ENCODE assay signal across 22 mouse cellular contexts in genomic region chr9:41961274-41961673, GRCm38 (mm10).
DNase-seq lines count a peak whose midpoint lies in the region; ATAC-seq lines count a peak whose summit lies in the region.
"Had no signal": no experiment of that assay in that cellular context is flagged by ENCODE, and none has a peak within 500 bp of the region (broad histone marks: within the 10 kb centered on the region; RNA-seq: fewer than 3 reads in every experiment).

No protein-coding gene starts in this region.

- H3K4me2 ChIP-seq in forebrain, embryonic 12.5 days = no peak overlapping the region
- no peak overlapping the region for H3K4me2 ChIP-seq in forebrain, embryonic 15.5 days (replicated peaks)
- H3K4me2 ChIP-seq in forebrain, embryonic 16.5 days (ENCODE audit: low read length) = no peak overlapping the region
- no peak overlapping the region for H3K4me2 ChIP-seq in forebrain, embryonic 11.5 days (ENCODE audit: low read depth, low read length, severe bottlenecking)
- no peak overlapping the region for H3K4me2 ChIP-seq in embryonic facial prominence, embryonic 15.5 days (replicated peaks)
- H3K4me2 ChIP-seq: heart, embryonic 11.5 days; hindbrain, embryonic 12.5 days; hindbrain, embryonic 15.5 days had no signal

- no peak for DNase-seq in forebrain, embryonic 11.5 days (ENCODE audit: low spot score)
- DNase-seq in gastrocnemius, postnatal 4 days (ENCODE audit: low spot score in 2 of 2) = no peak
- DNase-seq: adrenal gland, adult 2 months; adrenal gland, postnatal 14 days; B cell, adult 2 months; cerebellum, adult 11-12 months; cerebellum, adult 8-10 months; cerebellum, postnatal 10 days; cerebellum, postnatal 36 days; embryo, embryonic 11 days; gastrocnemius, postnatal 10 days; gastrocnemius, postnatal 36 days; heart, adult 11 months; kidney, adult 2 months had no signal

- H3K9me3 ChIP-seq in forebrain, embryonic 12.5 days = no peaks in the 10 kb centered on the region
- H3K9me3 ChIP-seq in forebrain, embryonic 15.5 days = no peaks in the 10 kb centered on the region
- no peaks in the 10 kb centered on the region for H3K9me3 ChIP-seq in forebrain, embryonic 16.5 days (ENCODE audit: control insufficient read depth, low read length)
- no peaks in the 10 kb centered on the region for H3K9me3 ChIP-seq in forebrain, embryonic 11.5 days (ENCODE audit: control insufficient read depth, low read length)
- no peaks in the 10 kb centered on the region for H3K9me3 ChIP-seq in embryonic facial prominence, embryonic 15.5 days (replicated peaks)
- H3K9me3 ChIP-seq: hindbrain, embryonic 12.5 days; hindbrain, embryonic 15.5 days had no signal

- no peak overlapping the region for H3K4me3 ChIP-seq in forebrain, embryonic 12.5 days (replicated peaks)
- no peak overlapping the region for H3K4me3 ChIP-seq in forebrain, embryonic 15.5 days
- H3K4me3 ChIP-seq in forebrain, embryonic 16.5 days (replicated peaks; ENCODE audit: low read length) = no peak overlapping the region
- no peak overlapping the region for H3K4me3 ChIP-seq in forebrain, embryonic 11.5 days (ENCODE audit: low read depth, low read length)
- no peak overlapping the region for H3K4me3 ChIP-seq in embryonic facial prominence, embryonic 15.5 days (replicated peaks)
- H3K4me3 ChIP-seq: hindbrain, embryonic 12.5 days; hindbrain, embryonic 15.5 days had no signal

- 53% methylated on average over 10 of the region's 10 CpGs for WGBS in forebrain, embryonic 12.5 days
- WGBS in forebrain, embryonic 15.5 days = 29% methylated on average over 10 of the region's 10 CpGs
- 31% methylated on average over 10 of the region's 10 CpGs for WGBS in forebrain, embryonic 16.5 days
- WGBS in forebrain, embryonic 11.5 days = 64% methylated on average over 10 of the region's 10 CpGs
- WGBS in embryonic facial prominence, embryonic 15.5 days = 45% methylated on average over 10 of the region's 10 CpGs

- no peaks in the 10 kb centered on the region for H3K36me3 ChIP-seq in forebrain, embryonic 12.5 days (replicated peaks)
- H3K36me3 ChIP-seq in forebrain, embryonic 15.5 days = no peaks in the 10 kb centered on the region
- no peaks in the 10 kb centered on the region for H3K36me3 ChIP-seq in forebrain, embryonic 16.5 days (ENCODE audit: control insufficient read depth, insufficient read depth)
- no peaks in the 10 kb centered on the region for H3K36me3 ChIP-seq in forebrain, embryonic 11.5 days (ENCODE audit: control insufficient read depth, insufficient read depth, low read length)
- no peaks in the 10 kb centered on the region for H3K36me3 ChIP-seq in embryonic facial prominence, embryonic 15.5 days
- H3K36me3 ChIP-seq: hindbrain, embryonic 15.5 days had no signal

- no peaks in the 10 kb centered on the region for H3K4me1 ChIP-seq in forebrain, embryonic 12.5 days
- H3K4me1 ChIP-seq in forebrain, embryonic 15.5 days = peaks cover 9% of the 10 kb centered on the region
- peaks cover 7% of the 10 kb centered on the region; the same call in 1 of the 2 replicates for H3K4me1 ChIP-seq in forebrain, embryonic 16.5 days (replicated peaks; ENCODE audit: control insufficient read depth, insufficient read depth, low read length)
- no peaks in the 10 kb centered on the region for H3K4me1 ChIP-seq in forebrain, embryonic 11.5 days (replicated peaks; ENCODE audit: control insufficient read depth, insufficient read depth, low read length)
- H3K4me1 ChIP-seq in embryonic facial prominence, embryonic 15.5 days = no peaks in the 10 kb centered on the region
- H3K4me1 ChIP-seq: hindbrain, embryonic 12.5 days; hindbrain, embryonic 15.5 days had no signal

- H3K27me3 ChIP-seq in forebrain, embryonic 12.5 days = peaks cover 22% of the 10 kb centered on the region; the same call in 1 of the 2 replicates
- no peaks in the 10 kb centered on the region for H3K27me3 ChIP-seq in forebrain, embryonic 15.5 days
- no peaks in the 10 kb centered on the region; the same call in 1 of the 2 replicates for H3K27me3 ChIP-seq in forebrain, embryonic 16.5 days (replicated peaks; ENCODE audit: control insufficient read depth, insufficient read depth, low read length)
- H3K27me3 ChIP-seq in forebrain, embryonic 11.5 days (ENCODE audit: control insufficient read depth, insufficient read depth, low read length) = no peaks in the 10 kb centered on the region
- H3K27me3 ChIP-seq in embryonic facial prominence, embryonic 15.5 days = no peaks in the 10 kb centered on the region
- H3K27me3 ChIP-seq: hindbrain, embryonic 12.5 days; hindbrain, embryonic 15.5 days had no signal

- H3K27ac ChIP-seq in forebrain, embryonic 12.5 days = peak overlapping the region; percentile 50; the same call in 1 of the 2 replicates
- no peak overlapping the region for H3K27ac ChIP-seq in forebrain, embryonic 15.5 days (replicated peaks)
- no peak overlapping the region; the same call in 1 of the 2 replicates for H3K27ac ChIP-seq in forebrain, embryonic 16.5 days (ENCODE audit: low read length)
- no peak overlapping the region for H3K27ac ChIP-seq in forebrain, embryonic 11.5 days (ENCODE audit: low read depth, low read length)
- 0 out of 2 replicates have a peak overlapping the region, but pooled peaks have one; percentile 18 for H3K27ac ChIP-seq in embryonic facial prominence, embryonic 15.5 days (replicated peaks)
- H3K27ac ChIP-seq: hindbrain, embryonic 12.5 days; hindbrain, embryonic 15.5 days had no signal

- no peak for ATAC-seq in forebrain, embryonic 12.5 days (ENCODE audit: low FRiP score)
- no peak; the same call in 1 of the 2 replicates for ATAC-seq in forebrain, embryonic 15.5 days (replicated peaks)
- ATAC-seq in forebrain, embryonic 16.5 days = peak; percentile 57
- no peak for ATAC-seq in forebrain, embryonic 11.5 days (replicated peaks; ENCODE audit: low FRiP score)
- ATAC-seq in embryonic facial prominence, embryonic 15.5 days (ENCODE audit: insufficient number of reproducible peaks, low FRiP score, low TSS enrichment, low read depth) = no peak
- ATAC-seq: intestine, postnatal 0 days had no signal

- H3K9ac ChIP-seq in forebrain, embryonic 12.5 days = no peak overlapping the region
- H3K9ac ChIP-seq in forebrain, embryonic 15.5 days (replicated peaks) = no peak overlapping the region
- H3K9ac ChIP-seq in forebrain, embryonic 16.5 days (replicated peaks; ENCODE audit: low read depth, low read length) = no peak overlapping the region
- no peak overlapping the region for H3K9ac ChIP-seq in forebrain, embryonic 11.5 days (ENCODE audit: low read length)
- H3K9ac ChIP-seq in embryonic facial prominence, embryonic 15.5 days = no peak overlapping the region
- H3K9ac ChIP-seq: hindbrain, embryonic 12.5 days; hindbrain, embryonic 15.5 days had no signal

Comparison
In these comparisons a context has a peak if more than half of its experiments do, and no peak if none do; other contexts are left out.
1. H3K27ac ChIP-seq: peak in forebrain, embryonic 12.5 days (single experiment) and embryonic facial prominence, embryonic 15.5 days (single experiment); none in forebrain, embryonic 15.5 days (single experiment), forebrain, embryonic 16.5 days (single experiment) and forebrain, embryonic 11.5 days (single experiment).